Mouse (Mus musculus) stomach, postnatal 0 days (tissue): ENCODE measurements around the gene Pik3c2g. TPM values are rescaled to one million over a fixed set of nuclear protein-coding genes. Genes with fewer than 3 reads are reported as not detected.
"Not testable (repeated sequence)": the region's sequence is repeated elsewhere in the genome, so short reads cannot be mapped to it uniquely, and the experiment has no call there.

Source experiments
- ATAC-seq: fragments of 200-750 bp; cut with Nextera tagmentation; 2 replicates; pipeline ENCODE4 v1.8.0; 2017; ENCODE audit not compliant: low FRiP score, low TSS enrichment
- DNase-seq: peaks from one replicate; pipeline ENCODE4 v3.0.0-alpha.2; 2016; ENCODE audit warnings: low spot score
- H3K27ac ChIP-seq: fragments of 300-500 bp; sonication (generic); replicated peaks from 2 replicates; pipeline ENCODE4 v1.5.1; 2014; ENCODE audit warnings: mild to moderate bottlenecking, control low read depth
- H3K27me3 ChIP-seq: fragments of 300-500 bp; sonication (generic); 2 replicates; pipeline ENCODE4 v1.6.1; 2014; ENCODE audit warnings: low read length; ENCODE audit not compliant: control insufficient read depth, insufficient read depth
- H3K36me3 ChIP-seq: fragments of 300-500 bp; sonication (generic); 2 replicates; pipeline ENCODE4 v1.6.1; 2014; ENCODE audit warnings: low read length, mixed read lengths; ENCODE audit not compliant: control insufficient read depth, insufficient read depth
- H3K4me1 ChIP-seq: fragments of 300-500 bp; sonication (generic); replicated peaks from 2 replicates; pipeline ENCODE4 v1.6.1; 2014; ENCODE audit warnings: antibody characterized with exemption; ENCODE audit not compliant: control insufficient read depth, insufficient read depth
- H3K4me2 ChIP-seq: fragments of 300-500 bp; sonication (generic); replicated peaks from 2 replicates; pipeline ENCODE4 v1.6.1; 2014; ENCODE audit warnings: low read depth, mild to moderate bottlenecking, control low read depth, moderate library complexity
- H3K4me3 ChIP-seq: fragments of 300-500 bp; sonication (generic); 2 replicates; pipeline ENCODE4 v1.5.1; 2014; ENCODE audit warnings: low read depth, low read length, control low read depth
- H3K9ac ChIP-seq: fragments of 300-500 bp; sonication (generic); 2 replicates; pipeline ENCODE4 v1.6.1; 2014; ENCODE audit warnings: mild to moderate bottlenecking, low read length, control low read depth, mixed read lengths
- H3K9me3 ChIP-seq: fragments of 300-500 bp; sonication (generic); 2 replicates; pipeline ENCODE4 v1.6.1; 2016; ENCODE audit warnings: low read length; ENCODE audit not compliant: control insufficient read depth
- CTCF ChIP-seq: IDR thresholded peaks from 2 replicates; pipeline ENCODE4 v1.5.1; 2016; ENCODE audit warnings: antibody characterized with exemption, low read depth, mild to moderate bottlenecking, moderate library complexity
- EP300 ChIP-seq: optimal IDR thresholded peaks from 2 replicates; pipeline ENCODE3; 2016; ENCODE audit warnings: antibody characterized with exemption
- WGBS: fragments of 180-500 bp; shearing (Covaris S2); extraction: QIAGEN DNeasy Blood & Tissue Kit; methylation state at CpG from one replicate; pipeline ENCODE4 v1.1.7; 2014; 5-methylcytosine and 5-hydroxymethylcytosine counted together
- polyA plus RNA-seq: library from polyadenylated mRNA; unstranded; fragments of >200 nt; fragmentation: Nextera tagmentation; extraction: Ambion mirVana; gene quantifications from 2 replicates; pipeline ENCODE4 v1.2.1, GENCODE M21; 2015

Gene Pik3c2g
- polyA plus RNA-seq, 1 experiment from 2014 or later: 5.1 TPM

- no peak overlapping the region for H3K27ac ChIP-seq
- DNase-seq (no peak), ATAC-seq (no peak)
- no peak overlapping the region for H3K4me2 ChIP-seq
- H3K27me3 ChIP-seq: no peaks in the 10 kb centered on the region
- no peak for TF ChIP-seq EP300
- no peak for TF ChIP-seq CTCF
- H3K9me3 ChIP-seq: no peaks in the 10 kb centered on the region
- no peak overlapping the region for H3K4me3 ChIP-seq
- H3K36me3 ChIP-seq: no peaks in the 10 kb centered on the region
- 63% methylated on average over 4 of the region's 4 CpGs for WGBS
- no peak overlapping the region for H3K9ac ChIP-seq
- H3K4me1 ChIP-seq: no peaks in the 10 kb centered on the region
Observed at GRCm38 (mm10) chr6:139901801-139902200, 314.8 kb downstream of the Pik3c2g start.

- no peak overlapping the region for H3K4me2 ChIP-seq
- no peak overlapping the region for H3K27ac ChIP-seq
- H3K4me3 ChIP-seq: no peak overlapping the region
- H3K9ac ChIP-seq: no peak overlapping the region
- H3K4me1 ChIP-seq: no peaks in the 10 kb centered on the region
- WGBS: 42% methylated on average over 4 of the region's 4 CpGs
- H3K9me3 ChIP-seq: no peaks in the 10 kb centered on the region
- no peak for TF ChIP-seq CTCF
- no peak for TF ChIP-seq EP300
- no peaks in the 10 kb centered on the region for H3K36me3 ChIP-seq
- no peaks in the 10 kb centered on the region for H3K27me3 ChIP-seq
- DNase-seq: no peak
- no peak for ATAC-seq
Observed at GRCm38 (mm10) chr6:139907138-139907537, 320.1 kb downstream of the Pik3c2g start.

GRCm38 (mm10) chr6:139908997-139909669, 322.1 kb downstream of the Pik3c2g start:
- no peak for DNase-seq
- Histone ChIP-seq H3K9ac (no peak overlapping the region), H3K4me3 (no peak overlapping the region), H3K4me1 (no peaks in the 10 kb centered on the region), H3K36me3 (no peaks in the 10 kb centered on the region), H3K27me3 (no peaks in the 10 kb centered on the region), H3K27ac (no peak overlapping the region), H3K9me3 (no peaks in the 10 kb centered on the region), H3K4me2 (no peak overlapping the region)
- no peak for TF ChIP-seq EP300
- ATAC-seq: peak; percentile 61; the same call in 1 of the 2 replicates
- 48% methylated on average over 12 of the region's 12 CpGs for WGBS

- DNase-seq (no peak), ATAC-seq (peak; percentile 38; the same call in 1 of the 2 replicates)
Observed at GRCm38 (mm10) chr6:139928766-139929165, 341.7 kb downstream of the Pik3c2g start.

DNA sequence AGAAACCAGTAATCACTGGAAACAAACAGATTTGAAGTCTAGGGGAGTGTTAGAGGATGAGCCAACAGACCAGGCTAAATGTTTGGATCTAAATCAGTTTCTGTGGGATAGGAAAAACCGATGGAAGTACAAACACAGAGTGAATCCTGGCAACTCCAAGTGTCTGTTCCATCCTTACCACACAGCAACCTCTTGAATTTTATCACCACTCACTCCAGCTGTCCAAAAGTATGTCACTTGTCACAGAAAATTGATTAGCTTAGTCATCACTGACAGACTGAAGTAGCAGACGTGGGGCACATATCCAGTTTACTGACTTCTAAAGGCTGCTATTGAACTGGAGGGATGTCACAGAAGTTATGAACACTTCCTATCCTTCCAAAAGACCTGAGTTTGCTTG, 347.8 kb downstream of the Pik3c2g start:
- H3K4me1 ChIP-seq: no peaks in the 10 kb centered on the region
- no peak overlapping the region for H3K4me2 ChIP-seq
- ATAC-seq (no peak), DNase-seq (no peak)
- no peaks in the 10 kb centered on the region for H3K9me3 ChIP-seq
- no peak overlapping the region for H3K4me3 ChIP-seq
- no peak for TF ChIP-seq EP300
- no peak for TF ChIP-seq CTCF
- no peaks in the 10 kb centered on the region for H3K27me3 ChIP-seq
- H3K36me3 ChIP-seq: no peaks in the 10 kb centered on the region
- 53% methylated on average over 2 of the region's 2 CpGs for WGBS
- no peak overlapping the region for H3K9ac ChIP-seq
- H3K27ac ChIP-seq: no peak overlapping the region

More at GRCm38 (mm10) chr6:139928766-139929165, 341.7 kb downstream of the Pik3c2g start:
- no peak overlapping the region for H3K4me3 ChIP-seq
- 61% methylated on average over 5 of the region's 5 CpGs for WGBS
- no peaks in the 10 kb centered on the region for H3K4me1 ChIP-seq
- H3K27me3 ChIP-seq: no peaks in the 10 kb centered on the region
- no peak overlapping the region for H3K4me2 ChIP-seq
- no peaks in the 10 kb centered on the region for H3K36me3 ChIP-seq
- no peak overlapping the region for H3K27ac ChIP-seq
- TF ChIP-seq EP300: no peak
- no peak for TF ChIP-seq CTCF
- no peak overlapping the region for H3K9ac ChIP-seq
- no peaks in the 10 kb centered on the region for H3K9me3 ChIP-seq

DNA sequence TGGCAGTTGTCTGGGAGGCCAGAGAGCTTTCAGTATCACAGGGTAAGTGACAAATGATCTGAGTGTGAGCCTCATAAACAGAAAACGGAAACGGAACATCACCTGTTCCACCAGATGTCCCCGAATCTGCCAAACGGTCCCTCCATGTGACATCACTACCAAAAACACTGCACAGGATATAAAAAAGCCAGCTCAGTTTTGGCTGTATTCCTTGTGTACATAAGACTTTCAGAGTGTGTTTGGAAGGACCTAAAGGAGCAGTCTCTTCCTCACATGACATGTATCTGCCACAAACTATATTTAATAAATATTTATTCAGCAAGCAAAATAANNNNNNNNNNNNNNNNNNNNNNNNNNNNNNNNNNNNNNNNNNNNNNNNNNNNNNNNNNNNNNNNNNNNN, 350.6 kb downstream of the Pik3c2g start:
- 70% methylated on average over 4 of the region's 4 CpGs for WGBS
- H3K27me3 ChIP-seq, H3K4me1 ChIP-seq, H3K9me3 ChIP-seq, H3K9ac ChIP-seq, H3K36me3 ChIP-seq, DNase-seq, H3K4me2 ChIP-seq, H3K27ac ChIP-seq, ATAC-seq, H3K4me3 ChIP-seq: not testable (repeated sequence)
